Mouse (Mus musculus): ENCODE data around the gene 1190002N15Rik. TPM values are rescaled to one million over a fixed set of nuclear protein-coding genes. Genes with fewer than 3 reads are reported as not detected.

1190002N15Rik gene
- total and polyA plus RNA-seq, 3 experiments: not detected

- H3K27me3 ChIP-seq (replicated peaks): no peaks in the 10 kb centered on the region
- dilution Hi-C loops (cut with MboI; ENCODE audit: extremely low pct_ligation_motif_present, extremely low pct_unique_long_range_greater_than_20kb, low sequenced_read_pairs) (no loop called here), in situ Hi-C loops (cut with MboI; ENCODE audit: low pct_ligation_motif_present, low pct_unique_long_range_greater_than_20kb, low sequenced_read_pairs) (no loop called here)
- H3K79me2 ChIP-seq (replicated peaks; ENCODE audit: control insufficient read depth, extremely low read depth, insufficient read depth, poor library complexity, severe bottlenecking): no peaks in the 10 kb centered on the region
- H3K4me3 ChIP-seq (replicated peaks in 1 of 3; ENCODE audit: low read depth in 2 of 3, low read length in 2 of 3, poor library complexity in 1 of 3): no peak overlapping the region
- TF ChIP-seq RCOR1 (conservative IDR thresholded peaks at IDR 0.05; ENCODE audit: low read depth, low read length) (no peak), MAZ (IDR thresholded peaks at IDR 0.05; ENCODE audit: low read depth, low read length) (no peak), MAX (IDR thresholded peaks at IDR 0.05; ENCODE audit: low read length) (no peak), BHLHE40 (IDR thresholded peaks at IDR 0.05; ENCODE audit: low read depth, low read length) (no peak)
- no peak for DNase-seq (ENCODE audit: extremely low read depth)
- H3K36me3 ChIP-seq (replicated peaks in 1 of 2; ENCODE audit: control insufficient read depth in 1 of 2, insufficient read depth in 1 of 2, low read length in 1 of 2): no peaks in the 10 kb centered on the region
- H3K4me2 ChIP-seq (ENCODE audit: insufficient read depth, low read depth, poor library complexity, severe bottlenecking): no peak overlapping the region
- H3K9me3 ChIP-seq (replicated peaks; ENCODE audit: low read length): peaks cover 42% of the 10 kb centered on the region
- H3K4me1 ChIP-seq (ENCODE audit: control insufficient read depth in 1 of 2, insufficient read depth in 2 of 2): no peaks in the 10 kb centered on the region
- H3K27ac ChIP-seq (ENCODE audit: insufficient read depth, low read depth): no peak overlapping the region
- H3K9ac ChIP-seq (ENCODE audit: insufficient read depth, low read depth): no peak overlapping the region
Observed at GRCm38 (mm10) chr9:94534795-94535194, 3.1 kb downstream of the 1190002N15Rik start.

GRCm38 (mm10) chr9:94534226-94534625 is 3.7 kb downstream of the 1190002N15Rik start:
- peaks cover 39% of the 10 kb centered on the region for H3K9me3 ChIP-seq (replicated peaks; ENCODE audit: low read length)
- no peak for DNase-seq (ENCODE audit: extremely low read depth)
- in situ Hi-C loops (cut with MboI; ENCODE audit: low pct_ligation_motif_present, low pct_unique_long_range_greater_than_20kb, low sequenced_read_pairs) (no loop called here), dilution Hi-C loops (cut with MboI; ENCODE audit: extremely low pct_ligation_motif_present, extremely low pct_unique_long_range_greater_than_20kb, low sequenced_read_pairs) (no loop called here)
- no peak overlapping the region for H3K4me2 ChIP-seq (ENCODE audit: insufficient read depth, low read depth, poor library complexity, severe bottlenecking)
- no peaks in the 10 kb centered on the region for H3K27me3 ChIP-seq (replicated peaks)
- H3K79me2 ChIP-seq (replicated peaks; ENCODE audit: control insufficient read depth, extremely low read depth, insufficient read depth, poor library complexity, severe bottlenecking): no peaks in the 10 kb centered on the region
- no peak overlapping the region for H3K9ac ChIP-seq (ENCODE audit: insufficient read depth, low read depth)
- H3K4me1 ChIP-seq (ENCODE audit: control insufficient read depth in 1 of 2, insufficient read depth in 2 of 2): no peaks in the 10 kb centered on the region
- H3K4me3 ChIP-seq (replicated peaks in 1 of 3; ENCODE audit: low read depth in 2 of 3, low read length in 2 of 3, poor library complexity in 1 of 3): no peak overlapping the region
- H3K36me3 ChIP-seq (replicated peaks in 1 of 2; ENCODE audit: control insufficient read depth in 1 of 2, insufficient read depth in 1 of 2, low read length in 1 of 2): no peaks in the 10 kb centered on the region
- H3K27ac ChIP-seq (ENCODE audit: insufficient read depth, low read depth): no peak overlapping the region
- TF ChIP-seq ZC3H11A (IDR thresholded peaks at IDR 0.05; ENCODE audit: low read depth, low read length) (no peak), RCOR1 (conservative IDR thresholded peaks at IDR 0.05; ENCODE audit: low read depth, low read length) (no peak), POLR2AphosphoS2 (IDR thresholded peaks at IDR 0.05; ENCODE audit: low read depth, low read length) (no peak), JUN (IDR thresholded peaks at IDR 0.05; ENCODE audit: insufficient read depth, low read depth, low read length) (no peak), ZKSCAN1 (IDR thresholded peaks at IDR 0.05; ENCODE audit: borderline replicate concordance, low read depth, low read length) (no peak), KAT2A (IDR thresholded peaks at IDR 0.05; ENCODE audit: insufficient replicate concordance, low read length) (no peak), JUND (conservative IDR thresholded peaks at IDR 0.05; ENCODE audit: low read depth, low read length) (no peak), MAFK (IDR thresholded peaks at IDR 0.05; ENCODE audit: insufficient replicate concordance, low read length) (no peak), BHLHE40 (IDR thresholded peaks at IDR 0.05; ENCODE audit: low read depth, low read length) (no peak), TBP (conservative IDR thresholded peaks at IDR 0.05; ENCODE audit: low read depth, low read length) (no peak), NRF1 (IDR thresholded peaks at IDR 0.05; ENCODE audit: low read depth, low read length) (no peak), POLR2A (IDR thresholded peaks at IDR 0.05; ENCODE audit: low read depth, low read length) (no peak), MAZ (IDR thresholded peaks at IDR 0.05; ENCODE audit: low read depth, low read length) (no peak), NELFE (IDR thresholded peaks at IDR 0.05; ENCODE audit: low read depth, low read length) (no peak), HCFC1 (IDR thresholded peaks at IDR 0.05; ENCODE audit: low read depth, low read length) (no peak), SMC3 (IDR thresholded peaks at IDR 0.05; ENCODE audit: low read depth, low read length) (no peak), UBTF (IDR thresholded peaks at IDR 0.05; ENCODE audit: low read depth, low read length) (no peak), CTCF (conservative IDR thresholded peaks at IDR 0.05 in 1 of 2, IDR thresholded peaks at IDR 0.05 in 1 of 2; ENCODE audit: low read depth in 2 of 2, low read length in 2 of 2) (no peak)
